Mouse (Mus musculus): ENCODE measurements around the gene Gm10181.

DNA sequence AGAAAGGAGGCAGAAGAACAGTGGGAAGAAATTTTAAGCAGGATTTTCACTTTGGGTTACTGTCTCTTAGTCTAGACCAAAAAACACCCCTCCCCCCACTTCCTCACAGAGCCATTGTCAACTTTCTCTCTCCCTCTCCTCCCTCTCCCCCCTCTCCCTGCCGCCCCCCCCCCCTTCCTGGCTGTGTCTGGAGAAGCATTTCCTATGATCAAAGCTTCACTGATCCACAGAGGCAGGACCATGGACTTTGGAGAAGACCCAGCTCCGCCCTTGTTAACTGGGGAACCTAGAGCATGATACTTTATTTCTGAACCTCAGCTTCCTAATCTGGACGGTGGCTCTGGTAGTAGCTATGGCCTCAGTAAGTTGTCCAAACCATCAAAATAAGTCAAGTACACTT is 30.5 kb upstream of the Gm10181 start:
- no peak for TF ChIP-seq POLR2A (IDR thresholded peaks at IDR 0.05; ENCODE audit: insufficient read depth, low read depth, low read length)
- TF ChIP-seq CTCF (IDR thresholded peaks at IDR 0.05; ENCODE audit: insufficient read depth, low read depth, low read length), result no peak
